Mouse (Mus musculus) hindbrain, embryonic 10.5 days (tissue): Measurements from ENCODE around the gene Fut1. TPM values are rescaled to one million over a fixed set of nuclear protein-coding genes. Genes with fewer than 3 reads are reported as not detected.

Experiments used
- DNase-seq: peaks from one replicate; pipeline ENCODE4 v3.0.0-alpha.2; 2017; ENCODE audit warnings: low spot score
- H3K27ac ChIP-seq: fragments of 300-500 bp; sonication (generic); 2 replicates; pipeline ENCODE4 v1.5.1; 2016; ENCODE audit warnings: mild to moderate bottlenecking, moderate library complexity
- H3K27me3 ChIP-seq: fragments of 300-500 bp; sonication (generic); 2 replicates; pipeline ENCODE4 v1.6.1; 2016; ENCODE audit warnings: mild to moderate bottlenecking; ENCODE audit not compliant: poor library complexity, insufficient read depth, severe bottlenecking
- H3K36me3 ChIP-seq: fragments of 300-500 bp; sonication (generic); 2 replicates; pipeline ENCODE4 v1.6.1; 2016; ENCODE audit warnings: mild to moderate bottlenecking, moderate library complexity
- H3K4me1 ChIP-seq: fragments of 300-500 bp; sonication (generic); replicated peaks from 2 replicates; pipeline ENCODE4 v1.6.1; 2016; ENCODE audit warnings: mild to moderate bottlenecking
- H3K4me3 ChIP-seq: fragments of 300-500 bp; sonication (generic); 2 replicates; pipeline ENCODE4 v1.5.1; 2016; ENCODE audit warnings: mild to moderate bottlenecking, moderate library complexity
- H3K9me3 ChIP-seq: fragments of 300-500 bp; sonication (generic); 2 replicates; pipeline ENCODE4 v1.6.1; 2016; ENCODE audit warnings: mild to moderate bottlenecking, moderate library complexity
- WGBS: fragments of 180-500 bp; shearing (Covaris S2); methylation state at CpG from one replicate; pipeline ENCODE4 v1.1.7; 2016; 5-methylcytosine and 5-hydroxymethylcytosine counted together
- polyA plus RNA-seq: library from polyadenylated mRNA; unstranded; fragments of >200 nt; fragmentation: Nextera tagmentation; extraction: Ambion mirVana; gene quantifications from 2 replicates; pipeline ENCODE4 v1.2.1, GENCODE M21; 2016

Gene Fut1
- polyA plus RNA-seq = 0.20 TPM in 1 of 2 replicates, not detected in the other

- 0 out of 2 replicates have a peak within 1 kb of the TSS, but pooled peaks have one; percentile 29 for H3K27ac ChIP-seq
- no peaks in the 10 kb centered on the region for H3K36me3 ChIP-seq
- DNase-seq = no peak
- H3K9me3 ChIP-seq = no peaks in the 10 kb centered on the region
- WGBS = 6% methylated on average over 31 of the region's 31 CpGs
- H3K27me3 ChIP-seq = peaks cover 62% of the 10 kb centered on the region
- peaks cover 26% of the 10 kb centered on the region for H3K4me1 ChIP-seq
- peak within 1 kb of the TSS; percentile 37; the same call in 1 of the 2 replicates for H3K4me3 ChIP-seq
Observed at GRCm38 (mm10) chr7:45617042-45617695, at the start of gene Fut1. Gene Fut1, plus strand, starts transcription at chr7:45617289.

GRCm38 (mm10) chr7:45567780-45568516 lies 49.1 kb upstream of the Fut1 start:
- H3K36me3 ChIP-seq = no peaks in the 10 kb centered on the region
- H3K4me3 ChIP-seq = peak overlapping the region; percentile 62
- WGBS = 1% methylated on average over 24 of the region's 24 CpGs
- no peaks in the 10 kb centered on the region for H3K9me3 ChIP-seq
- peak; percentile 90 for DNase-seq
- no peaks in the 10 kb centered on the region for H3K27me3 ChIP-seq
- H3K4me1 ChIP-seq = peaks cover 42% of the 10 kb centered on the region
- peak overlapping the region; percentile 84 for H3K27ac ChIP-seq

GRCm38 (mm10) chr7:45568601-45569473 lies 48.3 kb upstream of the Fut1 start:
- peak overlapping the region; percentile 92 for H3K27ac ChIP-seq
- no peaks in the 10 kb centered on the region for H3K27me3 ChIP-seq
- peak overlapping the region; percentile 62 for H3K4me3 ChIP-seq
- H3K9me3 ChIP-seq = no peaks in the 10 kb centered on the region
- no peaks in the 10 kb centered on the region for H3K36me3 ChIP-seq
- no peak for DNase-seq
- WGBS = 80% methylated on average over 10 of the region's 10 CpGs
- peaks cover 42% of the 10 kb centered on the region for H3K4me1 ChIP-seq

DNA sequence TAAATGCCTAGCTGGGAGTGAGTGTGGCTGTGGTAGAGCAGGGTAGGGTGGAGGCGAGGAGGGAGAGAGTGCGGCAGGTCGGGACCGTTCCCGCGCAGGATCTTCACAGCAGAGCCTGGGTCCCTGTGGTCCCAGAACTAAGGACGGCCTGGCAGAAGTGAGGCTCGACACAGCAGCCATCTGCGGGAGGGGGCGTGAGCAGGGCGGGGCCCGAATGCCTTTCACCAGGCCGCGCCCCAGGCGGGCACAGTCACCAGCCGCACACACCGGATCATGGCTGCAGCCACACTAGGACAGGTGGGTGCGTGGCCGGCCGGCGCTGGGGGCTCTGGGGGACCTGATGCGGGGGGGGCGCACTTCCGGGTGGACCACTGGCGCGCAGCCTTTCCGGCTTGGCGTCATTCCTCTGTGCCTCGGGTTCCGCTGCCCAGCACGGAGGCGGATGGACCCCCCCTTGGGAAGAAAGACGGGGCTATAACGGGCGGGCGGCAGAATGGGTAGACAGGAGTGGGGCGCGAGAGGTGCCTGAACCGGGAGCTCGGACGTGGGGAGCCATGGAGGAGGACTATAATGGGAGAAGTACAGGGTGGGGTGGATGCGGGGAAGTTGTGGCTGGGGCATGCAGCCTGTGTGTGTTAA lies 46.9 kb upstream of the Fut1 start, which contains the start of gene Bcat2:
Gene Bcat2, plus strand, starts transcription at position 51 of the 639 bp plus-strand sequence.
- peaks cover 42% of the 10 kb centered on the region for H3K4me1 ChIP-seq
- H3K36me3 ChIP-seq = no peaks in the 10 kb centered on the region
- under 1% methylated on average over 42 of the region's 42 CpGs for WGBS
- DNase-seq = peak; percentile 72
- H3K4me3 ChIP-seq = peak within 1 kb of the TSS; percentile 73
- no peaks in the 10 kb centered on the region for H3K9me3 ChIP-seq
- H3K27ac ChIP-seq = peak within 1 kb of the TSS; percentile 92
- H3K27me3 ChIP-seq = no peaks in the 10 kb centered on the region

GRCm38 (mm10) chr7:45571966-45572365 lies 45.1 kb upstream of the Fut1 start:
- Histone ChIP-seq H3K36me3 (peaks cover 16% of the 10 kb centered on the region), H3K4me3 (peak overlapping the region; percentile 73; the same call in 1 of the 2 replicates), H3K9me3 (no peaks in the 10 kb centered on the region), H3K27me3 (no peaks in the 10 kb centered on the region), H3K27ac (no peak overlapping the region), H3K4me1 (peaks cover 42% of the 10 kb centered on the region)
- DNase-seq = no peak
- WGBS = 64% methylated on average over 1 of the region's 1 CpGs

- H3K36me3 ChIP-seq = peaks cover 35% of the 10 kb centered on the region
- H3K9me3 ChIP-seq = no peaks in the 10 kb centered on the region
- no peaks in the 10 kb centered on the region for H3K27me3 ChIP-seq
- H3K4me1 ChIP-seq = peaks cover 24% of the 10 kb centered on the region
- 82% methylated on average over 8 of the region's 8 CpGs for WGBS
- no peak overlapping the region for H3K4me3 ChIP-seq
- no peak overlapping the region for H3K27ac ChIP-seq
- DNase-seq = no peak
Observed at GRCm38 (mm10) chr7:45573954-45574353, 43.1 kb upstream of the Fut1 start.

- H3K27me3 ChIP-seq = no peaks in the 10 kb centered on the region
- H3K36me3 ChIP-seq = peaks cover 35% of the 10 kb centered on the region
- H3K4me1 ChIP-seq = peaks cover 24% of the 10 kb centered on the region
- no peak overlapping the region for H3K4me3 ChIP-seq
- H3K27ac ChIP-seq = no peak overlapping the region
- 85% methylated on average over 15 of the region's 15 CpGs for WGBS
- no peaks in the 10 kb centered on the region for H3K9me3 ChIP-seq
- DNase-seq = no peak
Observed at GRCm38 (mm10) chr7:45574472-45575379, 42.4 kb upstream of the Fut1 start.

DNA sequence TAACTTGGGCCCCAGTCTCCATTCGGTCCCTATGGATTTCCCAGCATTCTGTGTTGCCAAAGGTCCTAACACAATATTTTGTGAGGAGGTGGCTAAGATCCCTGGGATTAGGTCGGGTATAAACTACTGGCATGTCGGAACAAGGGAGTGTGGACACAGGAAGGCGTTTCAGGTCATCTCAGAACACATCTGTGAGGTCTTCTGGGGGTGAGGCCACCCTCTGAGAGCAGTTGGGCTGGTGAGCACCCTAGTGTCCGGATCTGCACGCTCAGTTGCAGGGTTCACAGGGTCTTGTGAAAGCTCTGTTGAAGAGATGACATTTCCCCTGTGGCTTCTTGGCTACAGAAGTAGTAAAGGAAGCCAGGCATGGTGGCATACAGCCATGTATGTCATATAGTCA lies 31.2 kb upstream of the Fut1 start:
- WGBS = 91% methylated on average over 6 of the region's 6 CpGs
- Histone ChIP-seq H3K27me3 (no peaks in the 10 kb centered on the region), H3K9me3 (no peaks in the 10 kb centered on the region), H3K4me1 (peaks cover 10% of the 10 kb centered on the region), H3K4me3 (no peak overlapping the region), H3K36me3 (peaks cover 55% of the 10 kb centered on the region), H3K27ac (no peak overlapping the region)
- DNase-seq = no peak

DNA sequence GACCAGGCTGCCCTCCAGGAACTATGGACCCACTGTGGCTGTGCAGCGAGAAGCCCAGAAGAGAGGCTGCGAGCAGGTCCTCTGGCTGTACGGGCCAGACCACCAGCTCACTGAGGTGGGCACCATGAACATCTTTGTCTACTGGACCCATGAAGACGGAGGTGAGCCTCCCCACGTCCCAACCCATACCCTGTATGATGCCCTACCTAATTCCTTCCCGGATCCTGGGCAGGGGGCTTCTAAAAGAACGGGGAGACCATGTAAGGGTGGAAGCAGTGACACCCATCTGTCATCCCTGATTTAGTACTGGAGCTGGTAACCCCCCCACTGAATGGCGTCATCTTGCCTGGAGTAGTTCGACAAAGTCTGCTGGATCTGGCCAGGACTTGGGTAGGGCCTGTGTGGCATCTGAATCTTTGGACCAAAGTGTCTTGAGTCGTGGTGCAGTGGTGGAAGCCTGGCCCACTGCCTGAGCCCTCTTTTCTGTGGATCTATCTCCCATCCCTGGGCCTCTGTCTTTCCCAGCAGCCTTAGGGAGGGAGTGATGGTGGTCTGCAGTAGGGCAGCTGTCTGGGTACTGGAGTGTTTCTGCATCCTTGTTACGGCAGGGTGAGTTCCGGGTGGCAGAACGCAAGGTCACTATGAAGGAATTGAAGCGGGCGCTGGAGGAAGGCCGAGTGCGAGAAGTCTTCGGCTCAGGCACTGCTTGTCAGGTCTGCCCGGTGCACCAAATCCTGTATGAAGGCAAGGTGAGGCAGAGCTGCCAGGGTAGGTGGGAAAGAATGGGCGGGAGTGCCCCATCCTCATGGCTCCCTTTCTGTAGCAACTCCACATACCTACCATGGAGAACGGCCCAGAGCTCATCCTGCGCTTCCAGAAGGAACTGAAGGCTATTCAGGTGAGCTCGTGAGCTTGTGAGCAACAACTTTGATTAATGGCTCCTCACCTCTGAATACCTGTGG lies 29.2 kb upstream of the Fut1 start:
- DNase-seq = no peak
- 94% methylated on average over 23 of the region's 23 CpGs for WGBS
- no peak overlapping the region for H3K27ac ChIP-seq
- no peak overlapping the region for H3K4me3 ChIP-seq
- H3K36me3 ChIP-seq = peaks cover 50% of the 10 kb centered on the region
- H3K9me3 ChIP-seq = no peaks in the 10 kb centered on the region
- no peaks in the 10 kb centered on the region for H3K27me3 ChIP-seq
- peaks cover 10% of the 10 kb centered on the region for H3K4me1 ChIP-seq

- H3K9me3 ChIP-seq = no peaks in the 10 kb centered on the region
- peaks cover 10% of the 10 kb centered on the region for H3K4me1 ChIP-seq
- DNase-seq = peak; percentile 92
- no peaks in the 10 kb centered on the region for H3K27me3 ChIP-seq
- 5% methylated on average over 19 of the region's 19 CpGs for WGBS
- H3K36me3 ChIP-seq = peaks cover 40% of the 10 kb centered on the region
- H3K27ac ChIP-seq = peak overlapping the region; percentile 71
- peak overlapping the region; percentile 47 for H3K4me3 ChIP-seq
Observed at GRCm38 (mm10) chr7:45589173-45589572, 27.9 kb upstream of the Fut1 start.
